Mouse (Mus musculus) T-helper 17 cell (primary cell): Measurements from ENCODE around the gene Setd4.
"Not testable (repeated sequence)": the region's sequence is repeated elsewhere in the genome, so short reads cannot be mapped to it uniquely, and the experiment has no call there.

Experiments used
- in situ Hi-C, 2 experiments: fragments of 300-600 bp; cut with MboI, MseI; formaldehyde crosslinking; loops; 1 replicate in 1 of 2; 2 replicates in 1 of 2; pipeline ENCODE4 v1.15.1; 2025; ENCODE audit warnings: high pct_unique_total_duplicates in 2 of 2

Gene Setd4

GRCm38 (mm10) chr16:93603439-93604212, at the start of gene Setd4:
TSS of gene Setd4 (minus strand) at chr16:93604063.
- in situ Hi-C loops: no loop called here

GRCm38 (mm10) chr16:93648441-93649183, 44.7 kb upstream of the Setd4 start:
- in situ Hi-C loops: no loop called here

GRCm38 (mm10) chr16:93644006-93644405, 40.1 kb upstream of the Setd4 start:
- in situ Hi-C loops: no loop called here

GRCm38 (mm10) chr16:93627761-93628400, 24.0 kb upstream of the Setd4 start, which contains the start of gene Gm5678:
TSS of gene Gm5678 (plus strand) at chr16:93628097.
- in situ Hi-C loops: loop anchor here in 1 of 2 experiments (5.0 kb wide), 1 partner anchor 44 kb away; no protein-coding TSS in a partner anchor

GRCm38 (mm10) chr16:93626745-93627144, 22.9 kb upstream of the Setd4 start:
- in situ Hi-C loops: loop anchor here in 1 of 2 experiments (5.0 kb wide), 1 partner anchor 46 kb away; no protein-coding TSS in a partner anchor

- in situ Hi-C loops: loop anchor here in 1 of 2 experiments (5.0 kb wide), 1 partner anchor 48 kb away; no protein-coding TSS in a partner anchor
Observed at GRCm38 (mm10) chr16:93624671-93625070, 20.8 kb upstream of the Setd4 start.

GRCm38 (mm10) chr16:93623759-93624158, 19.9 kb upstream of the Setd4 start:
- in situ Hi-C loops: not testable (repeated sequence)

GRCm38 (mm10) chr16:93615118-93615870, 11.4 kb upstream of the Setd4 start:
- in situ Hi-C loops: loop anchor here (10.0 kb wide), 1 partner anchor 150 kb away; no protein-coding TSS in a partner anchor

GRCm38 (mm10) chr16:93610961-93611360, 7.1 kb upstream of the Setd4 start:
- in situ Hi-C loops: loop anchor here (10.0 kb wide), 1 partner anchor 154 kb away; no protein-coding TSS in a partner anchor

GRCm38 (mm10) chr16:93609796-93610195, 5.9 kb upstream of the Setd4 start:
- in situ Hi-C loops: loop anchor here (10.0 kb wide), 1 partner anchor 155 kb away; no protein-coding TSS in a partner anchor

- in situ Hi-C loops: no loop called here
Observed at GRCm38 (mm10) chr16:93608731-93609130, 4.9 kb upstream of the Setd4 start.

- in situ Hi-C loops: no loop called here
Observed at GRCm38 (mm10) chr16:93607669-93608101, 3.8 kb upstream of the Setd4 start.

GRCm38 (mm10) chr16:93606146-93606545, 2.3 kb upstream of the Setd4 start:
- in situ Hi-C loops: no loop called here

GRCm38 (mm10) chr16:93605553-93605952, 1.7 kb upstream of the Setd4 start, which contains the start of gene Cbr1:
TSS of gene Cbr1 (plus strand) at chr16:93605853.
- in situ Hi-C loops: no loop called here

- in situ Hi-C loops: no loop called here
Observed at GRCm38 (mm10) chr16:93604481-93604969, 662 bp upstream of the Setd4 start.

- in situ Hi-C loops: no loop called here
Observed at GRCm38 (mm10) chr16:93599461-93599860, 4.4 kb downstream of the Setd4 start.

GRCm38 (mm10) chr16:93597551-93597950, 6.3 kb downstream of the Setd4 start:
- in situ Hi-C loops: no loop called here

- in situ Hi-C loops: no loop called here
Observed at GRCm38 (mm10) chr16:93596807-93597206, 7.1 kb downstream of the Setd4 start.

GRCm38 (mm10) chr16:93595766-93596165, 8.1 kb downstream of the Setd4 start:
- in situ Hi-C loops: no loop called here

- in situ Hi-C loops: no loop called here
Observed at GRCm38 (mm10) chr16:93594448-93594847, 9.4 kb downstream of the Setd4 start.

- in situ Hi-C loops: no loop called here
Observed at GRCm38 (mm10) chr16:93593406-93593805, 10.5 kb downstream of the Setd4 start.
